Mouse (Mus musculus) liver, postnatal 0 days (tissue): Measurements from ENCODE around the gene Msi2. TPM values are rescaled to one million over a fixed set of nuclear protein-coding genes. Genes with fewer than 3 reads are reported as not detected.

Experiments
- ATAC-seq: fragments of 200-750 bp; cut with Nextera tagmentation; 2 replicates; pipeline ENCODE4 v1.8.0; 2017; ENCODE audit warnings: mild to moderate bottlenecking, moderate library complexity
- DNase-seq: peaks from one replicate; pipeline ENCODE4 v3.0.0-alpha.2; 2016
- H3K27ac ChIP-seq: fragments of 300-500 bp; sonication (generic); 2 replicates; pipeline ENCODE4 v1.5.1; 2014; ENCODE audit warnings: antibody characterized with exemption, moderate library complexity, mild to moderate bottlenecking, low read depth
- H3K27me3 ChIP-seq: fragments of 300-500 bp; sonication (generic); 2 replicates; pipeline ENCODE4 v1.6.1; 2014; ENCODE audit warnings: low read length, control low read depth, mixed read lengths; ENCODE audit not compliant: insufficient read depth
- H3K36me3 ChIP-seq: fragments of 300-500 bp; sonication (generic); replicated peaks from 2 replicates; pipeline ENCODE4 v1.6.1; 2014; ENCODE audit warnings: mild to moderate bottlenecking, control low read depth, low read length, moderate library complexity, mixed read lengths; ENCODE audit not compliant: insufficient read depth
- H3K4me1 ChIP-seq: fragments of 300-500 bp; sonication (generic); 2 replicates; pipeline ENCODE4 v1.6.1; 2014; ENCODE audit warnings: antibody characterized with exemption, mild to moderate bottlenecking, control low read depth; ENCODE audit not compliant: insufficient read depth
- H3K4me2 ChIP-seq: fragments of 300-500 bp; sonication (generic); 2 replicates; pipeline ENCODE4 v1.6.1; 2014; ENCODE audit warnings: low read depth, mild to moderate bottlenecking, low read length, moderate library complexity, mixed read lengths
- H3K4me3 ChIP-seq: fragments of 300-500 bp; sonication (generic); 2 replicates; pipeline ENCODE4 v1.5.1; 2014; ENCODE audit warnings: low read depth, low read length
- H3K9ac ChIP-seq: fragments of 300-500 bp; sonication (generic); replicated peaks from 2 replicates; pipeline ENCODE4 v1.6.1; 2014; ENCODE audit warnings: mild to moderate bottlenecking, moderate library complexity
- H3K9me3 ChIP-seq: fragments of 300-500 bp; sonication (generic); 2 replicates; pipeline ENCODE4 v1.6.1; 2016; ENCODE audit warnings: mild to moderate bottlenecking, control low read depth, low read length, mixed read lengths
- CTCF ChIP-seq: sonication (generic); IDR thresholded peaks from 2 replicates; pipeline ENCODE4 v1.5.1; 2016; ENCODE audit warnings: antibody characterized with exemption, low read depth
- EP300 ChIP-seq: IDR thresholded peaks from 2 replicates; pipeline ENCODE4 v1.6.1; 2016; ENCODE audit warnings: antibody characterized with exemption, low read depth, mild to moderate bottlenecking
- WGBS: fragments of 180-500 bp; shearing (Covaris S2); extraction: QIAGEN DNeasy Blood & Tissue Kit; methylation state at CpG from one replicate; pipeline ENCODE4 v1.1.7; 2014; ENCODE audit not compliant: insufficient replicate concordance; 5-methylcytosine and 5-hydroxymethylcytosine counted together
- polyA plus RNA-seq: library from polyadenylated mRNA; unstranded; fragments of >200 nt; fragmentation: Nextera tagmentation; extraction: Ambion mirVana; gene quantifications from 2 replicates; pipeline ENCODE4 v1.2.1, GENCODE M21; 2015

Msi2 gene
- polyA plus RNA-seq, 1 experiment from 2014 or later, result 3.7 TPM

GRCm38 (mm10) chr11:88510282-88510850 is 207.9 kb downstream of the Msi2 start:
- no peak for DNase-seq

GRCm38 (mm10) chr11:88509464-88509863 is 208.8 kb downstream of the Msi2 start:
- Histone ChIP-seq H3K27me3 (no peaks in the 10 kb centered on the region), H3K4me2 (no peak overlapping the region), H3K9me3 (no peaks in the 10 kb centered on the region), H3K9ac (no peak overlapping the region), H3K4me1 (peaks cover 6% of the 10 kb centered on the region), H3K27ac (no peak overlapping the region), H3K36me3 (no peaks in the 10 kb centered on the region), H3K4me3 (no peak overlapping the region)
- no peak for TF ChIP-seq EP300
- TF ChIP-seq CTCF, result no peak
- DNase-seq, result no peak
- ATAC-seq, result no peak
- 83% methylated on average over 4 of the region's 4 CpGs for WGBS

More at GRCm38 (mm10) chr11:88510282-88510850, 207.9 kb downstream of the Msi2 start:
- no peak for TF ChIP-seq EP300
- no peak for TF ChIP-seq CTCF
- Histone ChIP-seq H3K27ac (no peak overlapping the region), H3K4me3 (no peak overlapping the region), H3K4me1 (peaks cover 11% of the 10 kb centered on the region), H3K9me3 (no peaks in the 10 kb centered on the region), H3K4me2 (no peak overlapping the region), H3K36me3 (no peaks in the 10 kb centered on the region), H3K9ac (no peak overlapping the region), H3K27me3 (no peaks in the 10 kb centered on the region)
- no peak for ATAC-seq
- 66% methylated on average over 8 of the region's 8 CpGs for WGBS

- Histone ChIP-seq H3K4me2 (no peak overlapping the region), H3K4me1 (no peaks in the 10 kb centered on the region; the same call in 1 of the 2 replicates), H3K4me3 (no peak overlapping the region), H3K27me3 (no peaks in the 10 kb centered on the region), H3K9me3 (no peaks in the 10 kb centered on the region), H3K9ac (no peak overlapping the region), H3K27ac (no peak overlapping the region), H3K36me3 (no peaks in the 10 kb centered on the region)
- WGBS, result 76% methylated on average over 7 of the region's 7 CpGs
- TF ChIP-seq CTCF (no peak), EP300 (no peak)
- ATAC-seq (no peak), DNase-seq (no peak)
Observed at GRCm38 (mm10) chr11:88508133-88508532, 210.2 kb downstream of the Msi2 start.

GRCm38 (mm10) chr11:88506544-88507419 is 211.5 kb downstream of the Msi2 start:
- no peak overlapping the region for H3K9ac ChIP-seq
- no peak overlapping the region for H3K4me2 ChIP-seq
- no peaks in the 10 kb centered on the region for H3K27me3 ChIP-seq
- no peaks in the 10 kb centered on the region for H3K9me3 ChIP-seq
- WGBS, result 75% methylated on average over 5 of the region's 5 CpGs
- no peak for DNase-seq
- H3K27ac ChIP-seq, result no peak overlapping the region
- H3K36me3 ChIP-seq, result no peaks in the 10 kb centered on the region
- TF ChIP-seq EP300 (no peak), CTCF (no peak)
- no peaks in the 10 kb centered on the region; the same call in 1 of the 2 replicates for H3K4me1 ChIP-seq
- H3K4me3 ChIP-seq, result no peak overlapping the region
- ATAC-seq, result no peak

GRCm38 (mm10) chr11:88506109-88506508 is 212.2 kb downstream of the Msi2 start:
- no peak for DNase-seq
- TF ChIP-seq EP300, result no peak
- Histone ChIP-seq H3K4me2 (no peak overlapping the region), H3K9ac (no peak overlapping the region), H3K4me1 (no peaks in the 10 kb centered on the region; the same call in 1 of the 2 replicates), H3K27ac (no peak overlapping the region), H3K36me3 (no peaks in the 10 kb centered on the region), H3K9me3 (no peaks in the 10 kb centered on the region), H3K4me3 (no peak overlapping the region), H3K27me3 (no peaks in the 10 kb centered on the region)
- WGBS, result 91% methylated on average over 13 of the region's 13 CpGs
- ATAC-seq, result no peak

GRCm38 (mm10) chr11:88502566-88502965 is 215.7 kb downstream of the Msi2 start:
- Histone ChIP-seq H3K4me1 (no peaks in the 10 kb centered on the region), H3K27ac (no peak overlapping the region), H3K9ac (no peak overlapping the region), H3K9me3 (no peaks in the 10 kb centered on the region), H3K4me2 (no peak overlapping the region), H3K27me3 (no peaks in the 10 kb centered on the region), H3K36me3 (no peaks in the 10 kb centered on the region), H3K4me3 (no peak overlapping the region)
- ATAC-seq, result no peak
- no peak for DNase-seq
- 85% methylated on average over 6 of the region's 6 CpGs for WGBS
- TF ChIP-seq EP300 (no peak), CTCF (no peak)
